Mouse (Mus musculus) limb, embryonic 14.5 days (tissue): ENCODE data around the gene Vps13d. TPM values are rescaled to one million over a fixed set of nuclear protein-coding genes. Genes with fewer than 3 reads are reported as not detected.

Experiments
- ATAC-seq: fragments of 200-750 bp; cut with Nextera tagmentation; 2 replicates; pipeline ENCODE4 v1.8.0; 2017; ENCODE audit warnings: low read depth, moderate number of reproducible peaks, moderate TSS enrichment; ENCODE audit not compliant: low FRiP score
- DNase-seq: peaks from one replicate; pipeline ENCODE4 v3.0.0-alpha.2; 2015; ENCODE audit warnings: low spot score
- H3K27ac ChIP-seq: fragments of 300-500 bp; sonication (generic); replicated peaks from 2 replicates; pipeline ENCODE4 v1.5.1; 2014; ENCODE audit warnings: low read depth, mild to moderate bottlenecking, low read length, moderate library complexity, mixed read lengths
- H3K27me3 ChIP-seq: fragments of 300-500 bp; sonication (generic); 2 replicates; pipeline ENCODE4 v1.6.1; 2014; ENCODE audit warnings: low read length, mixed read lengths; ENCODE audit not compliant: control insufficient read depth, insufficient read depth
- H3K36me3 ChIP-seq: fragments of 300-500 bp; sonication (generic); 2 replicates; pipeline ENCODE4 v1.6.1; 2014; ENCODE audit warnings: mild to moderate bottlenecking, low read length, moderate library complexity, mixed read lengths; ENCODE audit not compliant: control insufficient read depth, insufficient read depth
- H3K4me1 ChIP-seq: fragments of 300-500 bp; sonication (generic); 2 replicates; pipeline ENCODE4 v1.6.1; 2014; ENCODE audit warnings: antibody characterized with exemption, low read length, mixed read lengths; ENCODE audit not compliant: control insufficient read depth, insufficient read depth
- H3K4me2 ChIP-seq: fragments of 300-500 bp; sonication (generic); replicated peaks from 2 replicates; pipeline ENCODE4 v1.6.1; 2014; ENCODE audit warnings: low read depth, mild to moderate bottlenecking, low read length, moderate library complexity; ENCODE audit not compliant: severe bottlenecking
- H3K4me3 ChIP-seq: fragments of 300-500 bp; sonication (generic); replicated peaks from 2 replicates; pipeline ENCODE4 v1.5.1; 2014; ENCODE audit warnings: low read length
- H3K9ac ChIP-seq: fragments of 300-500 bp; sonication (generic); 2 replicates; pipeline ENCODE4 v1.6.1; 2014; ENCODE audit warnings: mild to moderate bottlenecking, low read depth, low read length, moderate library complexity; ENCODE audit not compliant: severe bottlenecking
- H3K9me3 ChIP-seq: fragments of 300-500 bp; sonication (generic); 2 replicates; pipeline ENCODE4 v1.6.1; 2016; ENCODE audit warnings: low read length; ENCODE audit not compliant: control insufficient read depth
- POLR2A ChIP-seq: fragments of 200-500 bp; IDR thresholded peaks from 2 replicates; pipeline ENCODE4 v1.8.0; 2012; ENCODE audit warnings: inconsistent platforms, mild to moderate bottlenecking, moderate library complexity, borderline replicate concordance; ENCODE audit not compliant: insufficient read depth, insufficient read length; ENCODE audit errors: extremely low read depth
- WGBS: fragments of 180-500 bp; shearing (Covaris S2); extraction: QIAGEN DNeasy Blood & Tissue Kit; methylation state at CpG from one replicate; pipeline ENCODE4 v1.1.7; 2014; 5-methylcytosine and 5-hydroxymethylcytosine counted together
- polyA plus RNA-seq, 2 experiments: library from polyadenylated mRNA; depleted of rRNA in 1 of 2; stranded (reverse) in 1 of 2; unstranded in 1 of 2; fragments of >200 nt; fragmentation: Nextera tagmentation in 1 of 2; extraction: Ambion mirVana in 1 of 2; gene quantifications; 2 replicates each; pipeline versions ENCODE4 v1.2.1 to v1.2.3; 2012 to 2014

The Vps13d gene
- polyA plus RNA-seq, 2 experiments: 16.8 to 26.3 TPM

GRCm38 (mm10) chr4:144957186-144957585 lies 237.6 kb downstream of the Vps13d start:
- TF ChIP-seq POLR2A: no peak
- 91% methylated on average over 4 of the region's 4 CpGs for WGBS
- Histone ChIP-seq H3K4me3 (no peak overlapping the region), H3K27me3 (no peaks in the 10 kb centered on the region), H3K4me1 (no peaks in the 10 kb centered on the region), H3K27ac (no peak overlapping the region), H3K36me3 (no peaks in the 10 kb centered on the region), H3K4me2 (no peak overlapping the region), H3K9ac (no peak overlapping the region), H3K9me3 (no peaks in the 10 kb centered on the region)
- ATAC-seq (no peak), DNase-seq (no peak)

GRCm38 (mm10) chr4:144956293-144956692 lies 238.5 kb downstream of the Vps13d start:
- Histone ChIP-seq H3K36me3 (no peaks in the 10 kb centered on the region), H3K9me3 (no peaks in the 10 kb centered on the region), H3K4me2 (no peak overlapping the region), H3K27ac (no peak overlapping the region), H3K4me1 (no peaks in the 10 kb centered on the region), H3K27me3 (no peaks in the 10 kb centered on the region), H3K9ac (no peak overlapping the region), H3K4me3 (no peak overlapping the region)
- no peak for TF ChIP-seq POLR2A
- ATAC-seq (no peak), DNase-seq (no peak)
- WGBS: 63% methylated on average over 1 of the region's 1 CpGs

DNA sequence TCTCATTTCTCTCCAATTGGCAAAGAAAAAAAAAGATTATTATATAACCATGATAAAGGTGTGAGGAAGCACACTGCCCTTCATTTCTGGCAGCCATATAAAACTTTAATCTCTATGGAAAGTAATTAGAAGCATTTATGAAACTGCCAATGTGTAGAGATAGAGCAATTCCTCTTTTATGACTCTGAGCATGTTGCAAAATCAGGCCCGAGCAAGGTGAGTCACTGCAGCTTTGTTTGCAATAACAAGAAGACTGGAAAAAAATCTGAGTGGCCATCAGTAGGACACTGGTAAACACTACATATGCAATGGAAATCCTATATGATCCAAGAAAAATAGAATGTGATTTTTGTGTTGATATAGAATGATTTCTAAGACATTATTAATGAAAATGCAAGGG lies 238.9 kb downstream of the Vps13d start:
- DNase-seq (no peak), ATAC-seq (no peak)
- Histone ChIP-seq H3K4me2 (no peak overlapping the region), H3K9me3 (no peaks in the 10 kb centered on the region), H3K27ac (no peak overlapping the region), H3K4me1 (no peaks in the 10 kb centered on the region), H3K36me3 (no peaks in the 10 kb centered on the region), H3K4me3 (no peak overlapping the region), H3K27me3 (no peaks in the 10 kb centered on the region), H3K9ac (no peak overlapping the region)
- TF ChIP-seq POLR2A: no peak
- 65% methylated on average over 1 of the region's 1 CpGs for WGBS

GRCm38 (mm10) chr4:144953421-144953820 lies 241.4 kb downstream of the Vps13d start:
- peaks cover 14% of the 10 kb centered on the region for H3K4me1 ChIP-seq
- DNase-seq (no peak), ATAC-seq (no peak)
- WGBS: 81% methylated on average over 1 of the region's 1 CpGs
- no peak for TF ChIP-seq POLR2A
- no peak overlapping the region for H3K27ac ChIP-seq
- no peaks in the 10 kb centered on the region for H3K36me3 ChIP-seq
- H3K9ac ChIP-seq: no peak overlapping the region
- H3K4me2 ChIP-seq: no peak overlapping the region
- no peak overlapping the region for H3K4me3 ChIP-seq
- H3K27me3 ChIP-seq: no peaks in the 10 kb centered on the region
- no peaks in the 10 kb centered on the region for H3K9me3 ChIP-seq

- no peak overlapping the region for H3K27ac ChIP-seq
- WGBS: 87% methylated on average over 7 of the region's 7 CpGs
- H3K9me3 ChIP-seq: no peaks in the 10 kb centered on the region
- no peaks in the 10 kb centered on the region for H3K36me3 ChIP-seq
- ATAC-seq: no peak
- DNase-seq: no peak
- H3K4me3 ChIP-seq: no peak overlapping the region
- no peak for TF ChIP-seq POLR2A
- H3K4me2 ChIP-seq: no peak overlapping the region
- no peak overlapping the region for H3K9ac ChIP-seq
- H3K4me1 ChIP-seq: peaks cover 14% of the 10 kb centered on the region
- H3K27me3 ChIP-seq: no peaks in the 10 kb centered on the region
Observed at GRCm38 (mm10) chr4:144951859-144952258, 242.9 kb downstream of the Vps13d start.

GRCm38 (mm10) chr4:144950883-144951282 lies 243.9 kb downstream of the Vps13d start:
- H3K4me1 ChIP-seq: peaks cover 14% of the 10 kb centered on the region
- no peak overlapping the region for H3K9ac ChIP-seq
- no peak overlapping the region for H3K27ac ChIP-seq
- WGBS: 82% methylated on average over 3 of the region's 3 CpGs
- H3K4me2 ChIP-seq: no peak overlapping the region
- no peak for TF ChIP-seq POLR2A
- H3K4me3 ChIP-seq: no peak overlapping the region
- ATAC-seq (no peak), DNase-seq (no peak)
- no peaks in the 10 kb centered on the region for H3K27me3 ChIP-seq
- H3K36me3 ChIP-seq: no peaks in the 10 kb centered on the region
- H3K9me3 ChIP-seq: no peaks in the 10 kb centered on the region
